Mouse (Mus musculus) midbrain, embryonic 13.5 days (tissue): ENCODE measurements around the gene Cd300e. TPM values are rescaled to one million over a fixed set of nuclear protein-coding genes. Genes with fewer than 3 reads are reported as not detected.

Experiments used
- ATAC-seq: fragments of 200-750 bp; cut with Nextera tagmentation; 2 replicates; pipeline ENCODE4 v1.8.0; 2017; ENCODE audit warnings: mild to moderate bottlenecking, moderate TSS enrichment, moderate library complexity
- H3K27ac ChIP-seq: fragments of 300-500 bp; sonication (generic); 2 replicates; pipeline ENCODE4 v1.5.1; 2015; ENCODE audit warnings: inconsistent platforms, mild to moderate bottlenecking, moderate library complexity
- H3K27me3 ChIP-seq: fragments of 300-500 bp; sonication (generic); 2 replicates; pipeline ENCODE4 v1.6.1; 2015; ENCODE audit warnings: mild to moderate bottlenecking, inconsistent platforms
- H3K36me3 ChIP-seq: fragments of 300-500 bp; sonication (generic); 2 replicates; pipeline ENCODE4 v1.6.1; 2015; ENCODE audit warnings: mild to moderate bottlenecking, inconsistent platforms
- H3K4me1 ChIP-seq: fragments of 300-500 bp; sonication (generic); replicated peaks from 2 replicates; pipeline ENCODE4 v1.6.1; 2015; ENCODE audit warnings: inconsistent platforms
- H3K4me2 ChIP-seq: fragments of 300-500 bp; sonication (generic); replicated peaks from 2 replicates; pipeline ENCODE4 v1.6.1; 2015; ENCODE audit warnings: moderate library complexity, mild to moderate bottlenecking, inconsistent platforms
- H3K4me3 ChIP-seq: fragments of 300-500 bp; sonication (generic); replicated peaks from 2 replicates; pipeline ENCODE4 v1.5.1; 2015; ENCODE audit warnings: mild to moderate bottlenecking, inconsistent platforms
- H3K9ac ChIP-seq: fragments of 300-500 bp; sonication (generic); replicated peaks from 2 replicates; pipeline ENCODE4 v1.6.1; 2015; ENCODE audit warnings: mild to moderate bottlenecking, inconsistent platforms
- H3K9me3 ChIP-seq: fragments of 300-500 bp; sonication (generic); 2 replicates; pipeline ENCODE4 v1.6.1; 2016; ENCODE audit warnings: mild to moderate bottlenecking, inconsistent platforms
- WGBS: fragments of 180-500 bp; shearing (Covaris S2); methylation state at CpG from one replicate; pipeline ENCODE4 v1.1.7; 2015; 5-methylcytosine and 5-hydroxymethylcytosine counted together
- polyA plus RNA-seq: library from polyadenylated mRNA; unstranded; fragments of >200 nt; fragmentation: Nextera tagmentation; extraction: Ambion mirVana; gene quantifications from 2 replicates; pipeline ENCODE4 v1.2.1, GENCODE M21; 2015

The Cd300e gene
- polyA plus RNA-seq, 1 experiment from 2014 or later: not detected

- no peak overlapping the region for H3K4me2 ChIP-seq
- 77% methylated on average over 16 of the region's 16 CpGs for WGBS
- H3K4me3 ChIP-seq: no peak overlapping the region
- H3K9me3 ChIP-seq: no peaks in the 10 kb centered on the region
- no peak overlapping the region for H3K9ac ChIP-seq
- H3K27ac ChIP-seq: no peak overlapping the region
- no peak for ATAC-seq
- H3K4me1 ChIP-seq: no peaks in the 10 kb centered on the region
- H3K27me3 ChIP-seq: no peaks in the 10 kb centered on the region
- no peaks in the 10 kb centered on the region for H3K36me3 ChIP-seq
Observed at GRCm38 (mm10) chr11:115099241-115099840, 37.4 kb upstream of the Cd300e start.

- H3K4me2 ChIP-seq: no peak overlapping the region
- no peaks in the 10 kb centered on the region for H3K36me3 ChIP-seq
- H3K27me3 ChIP-seq: no peaks in the 10 kb centered on the region
- 73% methylated on average over 10 of the region's 10 CpGs for WGBS
- no peak for ATAC-seq
- H3K27ac ChIP-seq: no peak overlapping the region
- no peak overlapping the region for H3K9ac ChIP-seq
- H3K4me1 ChIP-seq: no peaks in the 10 kb centered on the region
- no peak overlapping the region for H3K4me3 ChIP-seq
- no peaks in the 10 kb centered on the region for H3K9me3 ChIP-seq
Observed at GRCm38 (mm10) chr11:115098203-115098932, 36.4 kb upstream of the Cd300e start.

GRCm38 (mm10) chr11:115092140-115092539, 30.2 kb upstream of the Cd300e start:
- peak overlapping the region; percentile 60 for H3K4me2 ChIP-seq
- H3K9ac ChIP-seq: no peak overlapping the region
- no peaks in the 10 kb centered on the region for H3K9me3 ChIP-seq
- H3K4me3 ChIP-seq: 0 out of 2 replicates have a peak overlapping the region, but pooled peaks have one; percentile 32
- 10% methylated on average over 4 of the region's 4 CpGs for WGBS
- peaks cover 11% of the 10 kb centered on the region for H3K4me1 ChIP-seq
- no peak overlapping the region for H3K27ac ChIP-seq
- peaks cover 31% of the 10 kb centered on the region for H3K27me3 ChIP-seq
- no peak for ATAC-seq
- no peaks in the 10 kb centered on the region for H3K36me3 ChIP-seq

- Histone ChIP-seq H3K4me1 (peaks cover 11% of the 10 kb centered on the region), H3K27ac (no peak within 1 kb of the TSS), H3K27me3 (peaks cover 31% of the 10 kb centered on the region), H3K9ac (peak within 1 kb of the TSS; percentile 34; the same call in 1 of the 2 replicates), H3K36me3 (no peaks in the 10 kb centered on the region), H3K4me3 (peak within 1 kb of the TSS; percentile 32), H3K4me2 (peak within 1 kb of the TSS; percentile 60), H3K9me3 (no peaks in the 10 kb centered on the region)
- 2% methylated on average over 36 of the region's 36 CpGs for WGBS
- no peak for ATAC-seq
Observed at GRCm38 (mm10) chr11:115091362-115091901, 29.5 kb upstream of the Cd300e start, which contains the start of gene Rab37. Gene Rab37, plus strand, starts transcription at chr11:115091431.

GRCm38 (mm10) chr11:115089853-115090252, 27.9 kb upstream of the Cd300e start:
- Histone ChIP-seq H3K4me1 (peaks cover 14% of the 10 kb centered on the region), H3K4me3 (no peak overlapping the region), H3K9ac (no peak overlapping the region), H3K36me3 (no peaks in the 10 kb centered on the region), H3K27me3 (peaks cover 34% of the 10 kb centered on the region), H3K9me3 (no peaks in the 10 kb centered on the region), H3K27ac (no peak overlapping the region), H3K4me2 (no peak overlapping the region)
- ATAC-seq: no peak
- WGBS: 61% methylated on average over 6 of the region's 6 CpGs

- no peaks in the 10 kb centered on the region for H3K36me3 ChIP-seq
- H3K4me3 ChIP-seq: no peak overlapping the region
- no peak overlapping the region for H3K27ac ChIP-seq
- H3K27me3 ChIP-seq: peaks cover 31% of the 10 kb centered on the region
- WGBS: 78% methylated on average over 7 of the region's 7 CpGs
- no peak overlapping the region for H3K9ac ChIP-seq
- peaks cover 19% of the 10 kb centered on the region for H3K4me1 ChIP-seq
- no peaks in the 10 kb centered on the region for H3K9me3 ChIP-seq
- ATAC-seq: no peak
- H3K4me2 ChIP-seq: no peak overlapping the region
Observed at GRCm38 (mm10) chr11:115086213-115086612, 24.2 kb upstream of the Cd300e start.

GRCm38 (mm10) chr11:115085064-115085463, 23.1 kb upstream of the Cd300e start:
- Histone ChIP-seq H3K9ac (no peak overlapping the region), H3K9me3 (no peaks in the 10 kb centered on the region), H3K4me1 (peaks cover 18% of the 10 kb centered on the region), H3K36me3 (no peaks in the 10 kb centered on the region), H3K27ac (no peak overlapping the region), H3K27me3 (peaks cover 20% of the 10 kb centered on the region; the same call in 1 of the 2 replicates), H3K4me3 (no peak overlapping the region), H3K4me2 (0 out of 2 replicates have a peak overlapping the region, but pooled peaks have one; percentile 13)
- ATAC-seq: no peak
- 42% methylated on average over 8 of the region's 8 CpGs for WGBS

GRCm38 (mm10) chr11:115084595-115084994, 22.6 kb upstream of the Cd300e start:
- H3K36me3 ChIP-seq: no peaks in the 10 kb centered on the region
- H3K4me2 ChIP-seq: 0 out of 2 replicates have a peak overlapping the region, but pooled peaks have one; percentile 13
- H3K4me1 ChIP-seq: peaks cover 18% of the 10 kb centered on the region
- no peaks in the 10 kb centered on the region for H3K9me3 ChIP-seq
- H3K9ac ChIP-seq: no peak overlapping the region
- no peak overlapping the region for H3K27ac ChIP-seq
- no peak overlapping the region for H3K4me3 ChIP-seq
- peak; percentile 53; the same call in 1 of the 2 replicates for ATAC-seq
- WGBS: 25% methylated on average over 12 of the region's 12 CpGs
- H3K27me3 ChIP-seq: peaks cover 20% of the 10 kb centered on the region; the same call in 1 of the 2 replicates

- Histone ChIP-seq H3K4me3 (no peak overlapping the region), H3K9me3 (no peaks in the 10 kb centered on the region), H3K27me3 (peaks cover 18% of the 10 kb centered on the region; the same call in 1 of the 2 replicates), H3K36me3 (no peaks in the 10 kb centered on the region), H3K9ac (no peak overlapping the region), H3K4me2 (no peak overlapping the region), H3K27ac (no peak overlapping the region), H3K4me1 (peaks cover 18% of the 10 kb centered on the region)
- peak; percentile 60 for ATAC-seq
- WGBS: 42% methylated on average over 18 of the region's 18 CpGs
Observed at GRCm38 (mm10) chr11:115083376-115084139, 21.6 kb upstream of the Cd300e start.

GRCm38 (mm10) chr11:115082196-115082595, 20.2 kb upstream of the Cd300e start:
- H3K27ac ChIP-seq: no peak overlapping the region
- no peaks in the 10 kb centered on the region for H3K36me3 ChIP-seq
- peaks cover 18% of the 10 kb centered on the region for H3K4me1 ChIP-seq
- H3K4me2 ChIP-seq: no peak overlapping the region
- H3K4me3 ChIP-seq: no peak overlapping the region
- WGBS: 79% methylated on average over 6 of the region's 6 CpGs
- H3K27me3 ChIP-seq: peaks cover 18% of the 10 kb centered on the region; the same call in 1 of the 2 replicates
- no peak for ATAC-seq
- no peak overlapping the region for H3K9ac ChIP-seq
- H3K9me3 ChIP-seq: no peaks in the 10 kb centered on the region

GRCm38 (mm10) chr11:115081373-115081772, 19.4 kb upstream of the Cd300e start:
- Histone ChIP-seq H3K9me3 (no peaks in the 10 kb centered on the region), H3K4me2 (no peak overlapping the region), H3K27me3 (peaks cover 18% of the 10 kb centered on the region; the same call in 1 of the 2 replicates), H3K4me3 (no peak overlapping the region), H3K36me3 (no peaks in the 10 kb centered on the region), H3K9ac (no peak overlapping the region), H3K27ac (no peak overlapping the region), H3K4me1 (peaks cover 18% of the 10 kb centered on the region)
- 61% methylated on average over 3 of the region's 3 CpGs for WGBS
- no peak for ATAC-seq
